Mouse (Mus musculus) kidney, postnatal 0 days (tissue): Measurements from ENCODE around the gene Ubc. TPM values are rescaled to one million over a fixed set of nuclear protein-coding genes. Genes with fewer than 3 reads are reported as not detected.

Experiments
- ATAC-seq: fragments of 200-750 bp; cut with Nextera tagmentation; replicated peaks from 2 replicates; pipeline ENCODE4 v1.8.0; 2017; ENCODE audit warnings: low read depth, moderate number of reproducible peaks, moderate TSS enrichment, moderate library complexity; ENCODE audit not compliant: low FRiP score
- DNase-seq: peaks from one replicate; pipeline ENCODE4 v3.0.0-alpha.2; 2016; ENCODE audit warnings: low spot score
- H3K27ac ChIP-seq: fragments of 300-500 bp; sonication (generic); 2 replicates; pipeline ENCODE4 v1.5.1; 2014; ENCODE audit warnings: mild to moderate bottlenecking
- H3K27me3 ChIP-seq: fragments of 300-500 bp; sonication (generic); 2 replicates; pipeline ENCODE4 v1.6.1; 2014; ENCODE audit warnings: low read length, mixed read lengths; ENCODE audit not compliant: insufficient read depth
- H3K36me3 ChIP-seq: fragments of 300-500 bp; sonication (generic); 2 replicates; pipeline ENCODE4 v1.6.1; 2014; ENCODE audit warnings: low read length, mixed read lengths; ENCODE audit not compliant: insufficient read depth
- H3K4me1 ChIP-seq: fragments of 300-500 bp; sonication (generic); replicated peaks from 2 replicates; pipeline ENCODE4 v1.6.1; 2014; ENCODE audit warnings: antibody characterized with exemption, low read length, mixed read lengths; ENCODE audit not compliant: insufficient read depth
- H3K4me2 ChIP-seq: fragments of 300-500 bp; sonication (generic); 2 replicates; pipeline ENCODE4 v1.6.1; 2014; ENCODE audit warnings: mild to moderate bottlenecking, low read length, moderate library complexity, mixed read lengths
- H3K4me3 ChIP-seq: fragments of 300-500 bp; sonication (generic); replicated peaks from 2 replicates; pipeline ENCODE4 v1.5.1; 2014; ENCODE audit warnings: low read depth, low read length
- H3K9ac ChIP-seq: fragments of 300-500 bp; sonication (generic); 2 replicates; pipeline ENCODE4 v1.6.1; 2014; ENCODE audit warnings: low read depth, low read length
- H3K9me3 ChIP-seq: fragments of 300-500 bp; sonication (generic); replicated peaks from 2 replicates; pipeline ENCODE4 v1.6.1; 2016; ENCODE audit warnings: low read length, inconsistent platforms, mixed read lengths
- CTCF ChIP-seq: IDR thresholded peaks from 2 replicates; pipeline ENCODE4 v1.5.1; 2016; ENCODE audit warnings: antibody characterized with exemption, low read depth, mild to moderate bottlenecking, moderate library complexity
- WGBS: fragments of 180-500 bp; shearing (Covaris S2); extraction: QIAGEN DNeasy Blood & Tissue Kit; methylation state at CpG from one replicate; pipeline ENCODE4 v1.1.7; 2014; 5-methylcytosine and 5-hydroxymethylcytosine counted together
- polyA plus RNA-seq: library from polyadenylated mRNA; unstranded; fragments of >200 nt; fragmentation: Nextera tagmentation; extraction: Ambion mirVana; gene quantifications from 2 replicates; pipeline ENCODE4 v1.2.1, GENCODE M21; 2015

The Ubc gene
- polyA plus RNA-seq, 1 experiment from 2014 or later, result 702 TPM

DNA sequence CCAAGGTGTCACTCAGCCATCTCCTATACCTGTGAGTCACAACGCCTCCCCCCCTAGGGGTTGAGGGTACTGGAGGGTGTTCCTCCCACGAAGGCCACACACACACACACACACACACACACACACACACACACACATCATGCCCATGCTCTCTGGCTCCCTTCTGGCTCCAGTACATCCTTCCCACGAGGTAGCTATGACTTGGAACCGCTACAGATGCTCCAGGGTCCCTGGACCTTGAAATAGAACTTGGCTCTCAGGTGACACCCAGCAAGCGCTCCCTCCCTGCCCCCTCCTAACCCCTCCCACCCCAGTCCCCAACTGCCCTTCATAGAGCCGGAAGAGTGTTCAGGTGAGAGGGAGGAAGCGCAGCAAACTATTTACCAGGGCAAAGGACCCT lies 34.4 kb downstream of the Ubc start:
- H3K4me3 ChIP-seq, result no peak overlapping the region
- no peaks in the 10 kb centered on the region for H3K36me3 ChIP-seq
- H3K27ac ChIP-seq, result no peak overlapping the region
- no peaks in the 10 kb centered on the region for H3K27me3 ChIP-seq
- no peak overlapping the region for H3K4me2 ChIP-seq
- DNase-seq (no peak), ATAC-seq (peak; percentile 44; the same call in 1 of the 2 replicates)
- H3K4me1 ChIP-seq, result no peaks in the 10 kb centered on the region
- 30% methylated on average over 7 of the region's 7 CpGs for WGBS
- no peak for TF ChIP-seq CTCF
- H3K9me3 ChIP-seq, result no peaks in the 10 kb centered on the region
- no peak overlapping the region for H3K9ac ChIP-seq

DNA sequence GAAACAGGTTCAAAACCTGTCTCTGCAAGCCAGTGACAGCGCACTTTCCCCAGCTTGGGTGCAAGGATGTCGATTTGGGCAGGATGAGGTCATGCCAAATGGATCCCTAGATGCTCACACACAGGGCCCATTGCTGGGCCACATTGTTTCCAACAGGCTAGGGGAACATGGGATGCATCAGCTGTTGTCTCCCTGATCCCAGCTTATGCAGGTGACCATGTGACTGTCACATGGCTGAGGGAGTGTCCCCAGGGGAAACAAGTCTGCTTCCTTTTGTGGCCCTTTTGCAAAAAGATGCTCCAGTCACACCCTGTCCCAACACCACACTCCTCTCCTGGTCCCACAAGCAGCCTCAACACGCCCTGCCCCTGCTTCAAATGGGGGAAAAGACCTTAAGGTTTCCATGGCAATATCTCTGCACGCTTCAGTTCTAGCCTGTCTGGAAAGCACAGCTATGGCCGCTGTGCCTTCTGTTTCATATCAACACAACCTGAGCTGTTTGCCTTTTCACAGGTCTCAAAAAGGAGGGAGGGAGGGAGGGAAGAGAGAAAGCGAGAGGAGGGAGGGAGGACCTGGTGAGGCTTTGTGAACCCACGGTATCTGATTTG lies 35.0 kb downstream of the Ubc start:
- H3K9ac ChIP-seq, result no peak overlapping the region
- no peak overlapping the region for H3K4me3 ChIP-seq

DNA sequence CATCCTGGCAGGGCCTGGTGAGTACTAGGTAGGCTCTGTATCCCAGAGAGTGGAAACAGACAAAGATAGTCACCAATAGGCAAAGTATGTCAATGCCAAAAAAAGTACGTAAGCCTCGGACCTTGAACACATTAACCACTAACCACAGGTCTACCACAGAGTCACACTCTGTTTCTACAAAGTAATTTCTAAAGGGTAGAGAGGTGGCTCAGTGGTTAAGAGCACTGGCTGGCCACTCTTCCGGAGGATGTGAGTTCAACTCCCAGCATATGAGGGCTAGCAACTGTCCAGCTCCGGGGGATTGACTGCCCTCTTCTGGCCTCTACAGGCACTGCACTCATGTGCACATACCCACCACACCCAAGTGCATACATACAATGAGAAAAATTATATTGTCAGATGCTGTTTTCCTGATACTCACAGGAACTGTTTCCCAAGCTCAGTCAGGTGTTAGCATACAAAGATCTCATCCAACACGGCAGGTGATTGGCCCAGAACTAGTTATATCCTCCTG lies 37.2 kb downstream of the Ubc start:
- Histone ChIP-seq H3K36me3 (no peaks in the 10 kb centered on the region), H3K27me3 (no peaks in the 10 kb centered on the region), H3K4me2 (no peak overlapping the region), H3K27ac (no peak overlapping the region), H3K4me1 (no peaks in the 10 kb centered on the region), H3K4me3 (no peak overlapping the region), H3K9ac (no peak overlapping the region), H3K9me3 (no peaks in the 10 kb centered on the region)
- ATAC-seq (no peak), DNase-seq (no peak)
- 93% methylated on average over 5 of the region's 5 CpGs for WGBS
- TF ChIP-seq CTCF, result peak; percentile 22; the same call in 1 of the 2 replicates

More for the DNA sequence above, 35.0 kb downstream of the Ubc start:
- TF ChIP-seq CTCF, result no peak
- no peak overlapping the region for H3K4me2 ChIP-seq
- no peak for DNase-seq
- no peaks in the 10 kb centered on the region for H3K36me3 ChIP-seq
- 53% methylated on average over 7 of the region's 7 CpGs for WGBS
- H3K27ac ChIP-seq, result no peak overlapping the region
- H3K9me3 ChIP-seq, result no peaks in the 10 kb centered on the region
- H3K27me3 ChIP-seq, result no peaks in the 10 kb centered on the region
- H3K4me1 ChIP-seq, result no peaks in the 10 kb centered on the region
- ATAC-seq, result peak; percentile 34; the same call in 1 of the 2 replicates

DNA sequence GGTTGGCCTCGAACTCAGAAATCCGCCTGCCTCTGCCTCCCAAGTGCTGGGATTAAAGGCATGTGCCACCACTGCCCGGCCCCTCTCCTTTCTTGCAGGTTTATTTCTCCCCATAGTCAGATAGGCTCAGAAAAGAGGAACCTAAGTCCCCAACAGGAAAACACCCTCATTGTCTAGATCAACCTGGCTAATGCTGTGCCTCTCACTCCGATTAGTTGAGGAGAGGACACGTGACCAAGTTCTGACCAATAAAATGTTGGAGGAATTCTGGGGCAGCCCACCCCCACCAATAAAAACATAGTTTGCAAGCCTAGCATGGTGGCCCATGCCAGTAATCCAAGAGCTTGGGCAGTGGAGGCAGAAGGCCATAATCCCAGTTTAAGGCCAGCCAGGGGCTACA lies 38.1 kb downstream of the Ubc start:
- Histone ChIP-seq H3K27ac (no peak overlapping the region), H3K4me2 (no peak overlapping the region), H3K9ac (no peak overlapping the region), H3K4me1 (no peaks in the 10 kb centered on the region), H3K27me3 (no peaks in the 10 kb centered on the region), H3K4me3 (no peak overlapping the region), H3K36me3 (no peaks in the 10 kb centered on the region), H3K9me3 (no peaks in the 10 kb centered on the region)
- WGBS, result 96% methylated on average over 5 of the region's 5 CpGs
- ATAC-seq (no peak), DNase-seq (no peak)
- no peak for TF ChIP-seq CTCF

DNA sequence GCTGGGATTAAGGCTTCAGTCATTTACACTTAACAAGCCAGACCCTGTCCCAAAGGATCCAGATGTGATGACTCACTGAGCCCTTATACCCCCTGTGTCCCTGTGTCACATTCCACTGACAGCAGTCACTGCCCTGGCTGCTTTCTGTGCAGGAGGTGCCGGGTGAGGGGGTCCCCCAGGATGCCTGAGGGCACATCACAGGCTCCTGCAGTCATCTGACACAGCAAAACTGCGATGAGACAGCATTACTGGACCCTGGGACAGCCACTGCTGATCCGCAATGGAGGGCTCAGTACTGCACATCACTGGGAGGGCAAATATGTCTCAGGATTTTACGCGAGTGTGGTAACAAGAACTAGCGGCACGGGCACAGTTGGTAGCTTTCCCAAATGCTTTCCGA lies 38.9 kb downstream of the Ubc start:
- no peak for DNase-seq
- TF ChIP-seq CTCF, result no peak
- ATAC-seq, result no peak
- Histone ChIP-seq H3K4me1 (no peaks in the 10 kb centered on the region), H3K27me3 (no peaks in the 10 kb centered on the region), H3K9me3 (no peaks in the 10 kb centered on the region), H3K4me2 (no peak overlapping the region), H3K4me3 (no peak overlapping the region), H3K9ac (no peak overlapping the region), H3K36me3 (no peaks in the 10 kb centered on the region), H3K27ac (no peak overlapping the region)
- 74% methylated on average over 8 of the region's 8 CpGs for WGBS

DNA sequence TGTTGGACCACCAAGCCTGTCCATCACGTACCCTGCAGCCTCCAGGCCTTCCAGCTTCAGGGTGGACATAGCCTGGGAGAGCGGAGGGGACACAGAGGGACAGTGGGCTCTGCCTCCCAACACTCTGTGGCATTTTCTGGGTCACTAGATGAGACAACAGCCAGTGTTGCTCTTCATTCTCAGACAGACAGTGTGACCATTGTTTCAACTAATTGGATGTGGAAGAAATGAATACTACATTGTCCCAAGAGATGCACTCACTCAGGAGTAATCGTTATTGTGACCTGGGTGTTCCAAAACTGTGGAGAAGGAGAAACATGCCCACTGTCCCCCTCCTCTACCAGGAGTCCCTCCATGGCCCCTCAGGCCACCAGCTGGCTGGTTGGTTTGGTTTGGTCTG lies 40.6 kb downstream of the Ubc start:
- Histone ChIP-seq H3K27me3 (no peaks in the 10 kb centered on the region), H3K4me1 (no peaks in the 10 kb centered on the region), H3K27ac (no peak overlapping the region), H3K4me2 (no peak overlapping the region), H3K4me3 (no peak overlapping the region), H3K9ac (no peak overlapping the region), H3K9me3 (no peaks in the 10 kb centered on the region), H3K36me3 (no peaks in the 10 kb centered on the region)
- DNase-seq (no peak), ATAC-seq (no peak)
- 84% methylated on average over 3 of the region's 3 CpGs for WGBS
- TF ChIP-seq CTCF, result no peak

DNA sequence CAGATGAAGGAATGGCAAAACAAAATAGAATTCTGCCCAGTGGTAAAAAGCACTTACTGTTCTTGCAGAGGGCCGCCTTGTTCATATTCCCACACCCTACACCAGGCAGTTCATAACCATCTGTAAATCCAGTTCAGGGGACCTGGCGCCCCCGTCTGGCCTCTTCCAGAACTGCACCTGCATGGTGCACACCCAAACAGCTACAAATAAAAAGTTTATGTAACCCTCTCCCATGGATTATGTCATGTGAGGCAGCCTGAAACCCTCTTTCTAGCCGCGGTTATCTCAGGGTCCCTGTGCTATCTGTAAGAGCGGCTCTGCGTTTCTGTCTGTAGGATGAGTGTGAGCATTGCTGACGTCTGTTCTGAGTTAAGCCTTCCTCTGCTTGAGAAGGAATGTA lies 41.5 kb downstream of the Ubc start:
- Histone ChIP-seq H3K4me3 (no peak overlapping the region), H3K4me1 (no peaks in the 10 kb centered on the region), H3K27me3 (no peaks in the 10 kb centered on the region), H3K9me3 (no peaks in the 10 kb centered on the region), H3K36me3 (no peaks in the 10 kb centered on the region), H3K4me2 (no peak overlapping the region), H3K27ac (no peak overlapping the region), H3K9ac (no peak overlapping the region)
- WGBS, result 43% methylated on average over 8 of the region's 8 CpGs
- peak; percentile 76 for TF ChIP-seq CTCF
- DNase-seq, result no peak
- ATAC-seq, result no peak
